Comparison of ENCODE assay signal across 17 mouse cellular contexts in the genomic region with DNA sequence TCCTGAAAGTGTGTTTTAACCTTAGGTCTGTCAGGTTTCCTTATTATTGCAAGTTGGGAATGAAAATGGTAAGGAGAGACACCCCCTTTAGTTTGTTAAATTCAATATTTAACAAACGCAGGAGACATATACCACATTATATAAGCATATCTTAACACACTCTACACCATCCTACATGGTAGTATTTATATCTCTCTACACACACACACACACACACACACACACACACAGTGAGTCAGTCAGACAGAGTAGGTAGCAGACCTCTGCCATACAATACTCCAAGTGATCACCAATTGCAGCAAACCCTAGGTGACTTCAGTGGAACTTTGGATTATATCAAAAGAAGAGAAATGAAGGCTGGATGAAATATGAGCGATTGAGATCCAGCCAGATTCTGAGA.
"Had no signal": no experiment of that assay in that cellular context is flagged by ENCODE, and none has a peak within 500 bp of the region (broad histone marks: within the 10 kb centered on the region; RNA-seq: fewer than 3 reads in every experiment).

No protein-coding gene starts in this region.

- ATAC-seq: hindbrain, embryonic 16.5 days; intestine, embryonic 16.5 days; liver, embryonic 12.5 days had no signal

- DNase-seq: gastrocnemius, adult 2 months; gastrocnemius, postnatal 10 days; gastrocnemius, postnatal 25 days; heart, adult 18-20 months; heart, postnatal 10 days; heart, postnatal 4 days; kidney, adult 11 months; kidney, adult 2 months; kidney, adult 9 months; kidney, postnatal 14 days; kidney, postnatal 36 days; layer of hippocampus, adult 9-11 months; layer of hippocampus, postnatal 36 days; left cerebral cortex, postnatal 4 days had no signal
